Mouse (Mus musculus) E14TG2a.4 (cell line): Measurements from ENCODE around the gene Mccc2.

Source experiments
- CTCF ChIP-seq: conservative IDR thresholded peaks from 2 replicates; pipeline ENCODE4 v1.5.1; 2014; ENCODE audit warnings: low read length
- NANOG ChIP-seq: IDR thresholded peaks from 2 replicates; pipeline ENCODE4 v1.6.1; 2014; ENCODE audit warnings: borderline replicate concordance, low read length, mixed read lengths
- POU5F1 ChIP-seq: IDR thresholded peaks from 2 replicates; pipeline ENCODE4 v1.6.1; 2014; ENCODE audit warnings: low read length, borderline replicate concordance

DNA sequence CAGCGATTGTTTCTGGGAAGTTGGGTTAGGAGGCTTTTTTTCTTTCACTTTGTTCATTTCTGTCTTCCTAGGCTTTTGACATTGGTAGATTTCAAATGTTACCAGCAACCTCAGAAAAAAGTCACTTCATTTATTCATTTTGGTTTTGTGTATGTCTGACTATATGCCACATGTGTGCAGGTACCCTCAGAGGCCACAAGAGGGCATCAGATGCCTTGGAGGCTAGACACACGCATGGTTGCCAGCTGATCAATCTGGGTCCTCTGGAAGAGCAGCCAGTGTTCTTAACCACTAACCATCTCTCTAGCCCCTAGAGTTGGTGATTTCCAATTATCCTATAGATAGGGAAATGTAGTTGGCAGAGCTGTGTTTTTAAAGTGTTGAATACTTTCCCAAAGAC, 71.9 kb downstream of the Mccc2 start:
- no peak for TF ChIP-seq NANOG
- peak; percentile 90 for TF ChIP-seq CTCF
- no peak for TF ChIP-seq POU5F1
